Mouse (Mus musculus): Measurements from ENCODE around the gene Slc35c1.

- TF ChIP-seq CTCF (IDR thresholded peaks at IDR 0.05; ENCODE audit: control insufficient read depth, insufficient read depth, insufficient replicate concordance, low read depth, low read length) (no peak), POLR2A (IDR thresholded peaks at IDR 0.05; ENCODE audit: control insufficient read depth, low read depth, low read length) (no peak)
Measured at GRCm38 (mm10) chr2:92459921-92460707, at the start of gene Slc35c1.
